Mouse (Mus musculus) lung, adult 2 months (tissue): ENCODE data around the gene Inpp4b.

Experiments
- CTCF ChIP-seq: fragments of 200-500 bp; IDR thresholded peaks from 2 replicates; pipeline ENCODE4 v1.5.1; 2011; ENCODE audit warnings: mild to moderate bottlenecking, low read length, control low read depth; ENCODE audit not compliant: insufficient read depth
- POLR2A ChIP-seq: fragments of 200-500 bp; IDR thresholded peaks from 2 replicates; pipeline ENCODE4 v1.6.1; 2011; ENCODE audit warnings: low read depth, mild to moderate bottlenecking, control low read depth, low read length, borderline replicate concordance; ENCODE audit errors: extremely low read depth

GRCm38 (mm10) chr8:81483834-81484233 is 141.5 kb downstream of the Inpp4b start:
- TF ChIP-seq CTCF, result no peak
- no peak for TF ChIP-seq POLR2A
